Mouse (Mus musculus): Measurements from ENCODE around the gene Endov.

DNA sequence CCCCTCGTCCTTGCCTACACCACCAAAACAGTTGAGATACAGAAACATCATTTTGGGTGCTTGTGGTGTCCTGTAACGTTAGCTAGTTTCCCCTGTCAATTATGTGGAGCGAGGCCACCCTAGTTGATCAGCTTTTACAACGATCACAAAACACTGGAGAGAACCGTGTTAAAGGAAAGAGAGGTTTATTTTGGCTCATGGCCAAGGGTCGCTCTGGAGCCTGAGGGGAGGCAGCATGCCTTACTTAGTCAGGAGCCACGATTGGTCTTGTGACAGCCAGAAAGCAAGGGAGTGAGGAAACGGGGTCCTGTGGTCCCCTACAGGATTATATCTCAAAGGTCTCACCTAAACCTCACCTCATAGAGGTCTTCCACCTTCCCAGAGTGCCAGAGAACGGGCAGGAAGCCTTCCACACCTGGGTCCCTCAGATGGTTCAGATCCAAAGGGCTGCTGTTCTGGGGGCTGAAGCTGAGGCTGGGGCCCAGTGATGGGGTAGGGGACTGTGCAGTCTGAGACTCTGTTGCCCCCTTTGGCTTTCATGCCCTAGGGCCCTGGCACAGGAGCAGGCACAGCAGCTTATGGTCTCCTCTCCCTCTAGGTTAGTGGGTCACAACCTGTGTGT, 22.0 kb downstream of the Endov start:
- TF ChIP-seq CTCF (IDR thresholded peaks at IDR 0.05; ENCODE audit: extremely low read depth, insufficient read length, insufficient replicate concordance, low read depth, low read length) (no peak), POLR2A (IDR thresholded peaks at IDR 0.05; ENCODE audit: low read depth, low read length) (no peak)
